8 mouse cellular contexts compared by ENCODE assay signal in genomic region chr12:108274661-108275507, GRCm38 (mm10). TPM values are rescaled to one million over a fixed set of nuclear protein-coding genes. Genes with fewer than 3 reads are reported as not detected.
A peak's percentile ranks its signal among the peaks of the same experiment; 100 is the strongest.
DNase-seq lines count a peak whose midpoint lies in the region; ATAC-seq and TF ChIP-seq lines count a peak whose summit lies in the region.

Gene Ccdc85c, minus strand, starts transcription at chr12:108275425.

- H3K27ac ChIP-seq in embryonic fibroblast, embryonic 13.5 days (ENCODE audit: insufficient read depth, low read length): no peak within 1 kb of the TSS
- H3K27ac ChIP-seq in heart, embryonic 16.5 days (ENCODE audit: low read length): peak within 1 kb of the TSS; percentile 76

- H3K27me3 ChIP-seq in heart, embryonic 16.5 days (ENCODE audit: control insufficient read depth, insufficient read depth, low read length): 0 out of 2 replicates have a peak, but pooled peaks cover 4% of the 10 kb centered on the region
- H3K27me3 ChIP-seq in splenic B cell, adult 2 months (ENCODE audit: control insufficient read depth, insufficient read depth, low read length, poor library complexity, severe bottlenecking): no peaks in the 10 kb centered on the region

- H3K9me3 ChIP-seq in heart, embryonic 16.5 days (replicated peaks; ENCODE audit: control insufficient read depth, low read length): no peaks in the 10 kb centered on the region

- peak in 1 of 2 experiments; percentile 33 for DNase-seq in layer of hippocampus, adult 8-10 months (ENCODE audit: low spot score in 2 of 2)
- DNase-seq in layer of hippocampus, adult 9-10 months (ENCODE audit: low spot score): no peak
- DNase-seq in adrenal gland, postnatal 25 days: peak; percentile 48
- peak in 1 of 2 experiments; percentile 50 for DNase-seq in layer of hippocampus, postnatal 25 days (ENCODE audit: extremely low spot score in 1 of 2, low spot score in 1 of 2)
- peak; percentile 37 for DNase-seq in lung, postnatal 36 days
- DNase-seq in splenic B cell, adult 2 months (ENCODE audit: low read depth, low spot score): peak; percentile 55

- no peaks in the 10 kb centered on the region for H3K36me3 ChIP-seq in heart, embryonic 16.5 days (ENCODE audit: control insufficient read depth, insufficient read depth)
- no peaks in the 10 kb centered on the region for H3K36me3 ChIP-seq in splenic B cell, adult 2 months (ENCODE audit: control insufficient read depth, insufficient read depth, low read length, poor library complexity, severe bottlenecking)

- TF ChIP-seq CTCF in embryonic fibroblast, embryonic 13.5 days (IDR thresholded peaks at IDR 0.05; ENCODE audit: borderline replicate concordance, insufficient read depth, low read length): no peak

- H3K9ac ChIP-seq in heart, embryonic 16.5 days (ENCODE audit: low read length): peak within 1 kb of the TSS; percentile 88

- peak within 1 kb of the TSS; percentile 63 for H3K4me3 ChIP-seq in embryonic fibroblast, embryonic 13.5 days (ENCODE audit: insufficient read depth, low read length)
- H3K4me3 ChIP-seq in heart, embryonic 16.5 days (ENCODE audit: low read length): peak within 1 kb of the TSS; percentile 81

- WGBS in heart, embryonic 16.5 days: under 1% methylated on average over 112 of the region's 120 CpGs

- peak; percentile 1; the same call in 1 of the 2 replicates for ATAC-seq in heart, embryonic 16.5 days (replicated peaks; ENCODE audit: extremely low read depth, insufficient read depth, low FRiP score)

- H3K4me2 ChIP-seq in heart, embryonic 16.5 days (ENCODE audit: low read depth, low read length): peak within 1 kb of the TSS; percentile 98

- 0 out of 2 replicates have a peak, but pooled peaks cover 5% of the 10 kb centered on the region for H3K4me1 ChIP-seq in embryonic fibroblast, embryonic 13.5 days (ENCODE audit: control insufficient read depth, insufficient read depth, low read length)
- H3K4me1 ChIP-seq in heart, embryonic 16.5 days (ENCODE audit: control insufficient read depth, insufficient read depth, low read length): peaks cover 47% of the 10 kb centered on the region

- 0 out of 2 replicates have a peak, but pooled peaks have one; percentile 48 for TF ChIP-seq POLR2A in embryonic fibroblast, embryonic 13.5 days (IDR thresholded peaks at IDR 0.05; ENCODE audit: low read depth, low read length)

RNA-seq across cellular contexts. Expression of gene Ccdc85c, which starts in this region (rescaled TPM):
- total RNA-seq in layer of hippocampus, adult 8-10 months (2022): 10 to 100 TPM; 56.3 to 67.6 (median 63.0) TPM
- total RNA-seq in adrenal gland, postnatal 25 days (2021): 19.4 and 19.9 TPM in 2 replicates
- 1.6 and 2.7 TPM in 2 replicates for polyA plus RNA-seq in embryonic fibroblast, embryonic 13.5 days (2011; ENCODE audit: insufficient read length, low read depth, missing spikeins)
- polyA plus RNA-seq in heart, embryonic 16.5 days (2015; fragmentation: Nextera tagmentation; extraction: Ambion mirVana): 4.2 and 4.6 TPM in 2 replicates
- 10 to 100 TPM; 66.6 to 71.3 TPM for total RNA-seq in layer of hippocampus, postnatal 25 days (2021)
